Comparison of ENCODE assay signal across 8 mouse cellular contexts in the genomic region with DNA sequence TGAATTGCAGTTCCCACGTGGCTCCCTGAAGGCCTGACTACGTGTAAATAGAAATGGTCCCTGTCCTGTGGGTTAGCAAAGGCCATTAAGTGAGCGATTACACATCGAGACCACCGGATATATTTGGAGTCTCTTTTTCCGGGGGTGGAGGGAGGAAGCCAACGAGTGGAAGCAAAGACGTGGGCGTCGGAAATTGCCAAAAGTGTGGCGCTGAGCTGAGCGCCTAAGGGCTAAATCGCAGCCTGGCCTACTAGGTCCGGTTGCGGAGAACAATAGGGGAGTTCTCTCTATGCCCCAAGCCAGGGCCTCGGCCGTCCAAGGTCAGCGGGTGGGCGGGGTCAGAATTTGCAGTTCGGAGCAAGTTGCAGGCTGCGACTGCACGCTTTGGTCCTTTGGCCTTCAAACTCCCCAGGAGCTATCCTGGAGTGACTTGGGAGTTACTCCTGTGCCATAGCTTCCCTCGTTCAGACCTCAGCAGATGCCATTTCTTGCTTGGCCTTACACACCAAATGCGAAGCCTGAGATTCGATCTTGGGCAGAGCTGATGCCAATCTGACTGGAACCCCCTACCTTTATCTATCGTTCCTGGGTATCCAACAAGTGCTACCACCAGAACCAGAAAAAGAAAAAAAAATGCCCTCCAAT. TPM values are rescaled to one million over a fixed set of nuclear protein-coding genes. Genes with fewer than 3 reads are reported as not detected.
DNase-seq lines count a peak whose midpoint lies in the region; ATAC-seq lines count a peak whose summit lies in the region.

No protein-coding gene starts in this region.

- H3K36me3 ChIP-seq in heart, embryonic 13.5 days = no peaks in the 10 kb centered on the region
- H3K36me3 ChIP-seq in intestine, embryonic 16.5 days (ENCODE audit: control insufficient read depth, insufficient read depth, low read length) = no peaks in the 10 kb centered on the region
- H3K36me3 ChIP-seq in midbrain, embryonic 13.5 days = no peaks in the 10 kb centered on the region

- 5% methylated on average over 26 of the region's 26 CpGs for WGBS in heart, embryonic 13.5 days
- 8% methylated on average over 26 of the region's 26 CpGs for WGBS in intestine, embryonic 16.5 days
- 6% methylated on average over 26 of the region's 26 CpGs for WGBS in midbrain, embryonic 13.5 days

- H3K4me2 ChIP-seq in heart, embryonic 13.5 days = peak overlapping the region; percentile 99
- peak overlapping the region; percentile 79; the same call in 1 of the 2 replicates for H3K4me2 ChIP-seq in intestine, embryonic 16.5 days (ENCODE audit: low read depth, low read length)
- H3K4me2 ChIP-seq in midbrain, embryonic 13.5 days (replicated peaks) = peak overlapping the region; percentile 92

- intact Hi-C loops in heart, postnatal 10 days (cut with DNase I) = loop anchor here (2.0 to 5.0 kb wide), 3 partner anchors 298 to 1043 kb away; no protein-coding TSS in a partner anchor

- H3K4me3 ChIP-seq in heart, embryonic 13.5 days = peak overlapping the region; percentile 68
- H3K4me3 ChIP-seq in intestine, embryonic 16.5 days (ENCODE audit: low read length) = no peak overlapping the region
- H3K4me3 ChIP-seq in midbrain, embryonic 13.5 days (replicated peaks) = no peak overlapping the region

- peaks cover 79% of the 10 kb centered on the region for H3K27me3 ChIP-seq in heart, embryonic 13.5 days (replicated peaks)
- H3K27me3 ChIP-seq in intestine, embryonic 16.5 days (replicated peaks; ENCODE audit: control insufficient read depth, insufficient read depth, low read length) = peaks cover 42% of the 10 kb centered on the region
- peaks cover 55% of the 10 kb centered on the region for H3K27me3 ChIP-seq in midbrain, embryonic 13.5 days

- DNase-seq in heart, postnatal 10 days = no peak
- peak; percentile 87 for DNase-seq in ZHBTc4 (ENCODE audit: low read depth, low spot score)
- DNase-seq in right cerebral cortex, postnatal 14 days = no peak
- DNase-seq in spleen, postnatal 36 days (ENCODE audit: low spot score in 2 of 2) = no peak
- no peak for DNase-seq in ovary, postnatal 14 days (ENCODE audit: low spot score)

- H3K27ac ChIP-seq in heart, embryonic 13.5 days (replicated peaks) = no peak overlapping the region
- H3K27ac ChIP-seq in intestine, embryonic 16.5 days (ENCODE audit: low read length) = no peak overlapping the region
- H3K27ac ChIP-seq in midbrain, embryonic 13.5 days = no peak overlapping the region

- 0 out of 2 replicates have a peak overlapping the region, but pooled peaks have one; percentile 29 for H3K9ac ChIP-seq in heart, embryonic 13.5 days
- no peak overlapping the region for H3K9ac ChIP-seq in intestine, embryonic 16.5 days (ENCODE audit: low read depth, low read length)
- no peak overlapping the region for H3K9ac ChIP-seq in midbrain, embryonic 13.5 days (replicated peaks)

- H3K9me3 ChIP-seq in heart, embryonic 13.5 days = no peaks in the 10 kb centered on the region
- no peaks in the 10 kb centered on the region for H3K9me3 ChIP-seq in intestine, embryonic 16.5 days (ENCODE audit: control insufficient read depth, low read length)
- no peaks in the 10 kb centered on the region for H3K9me3 ChIP-seq in midbrain, embryonic 13.5 days

- peaks cover 50% of the 10 kb centered on the region for H3K4me1 ChIP-seq in heart, embryonic 13.5 days
- H3K4me1 ChIP-seq in intestine, embryonic 16.5 days (ENCODE audit: control insufficient read depth, insufficient read depth, low read length) = peaks cover 46% of the 10 kb centered on the region
- H3K4me1 ChIP-seq in midbrain, embryonic 13.5 days (replicated peaks) = peaks cover 51% of the 10 kb centered on the region

- no peak for ATAC-seq in heart, embryonic 13.5 days (ENCODE audit: extremely low read depth, insufficient number of reproducible peaks, low FRiP score, low TSS enrichment)
- no peak for ATAC-seq in intestine, embryonic 16.5 days
- ATAC-seq in midbrain, embryonic 13.5 days = no peak

RNA-seq across cellular contexts. Expression of gene Hs3st3b1, which starts 2.3 kb away (rescaled TPM):
- 2.2 and 2.7 TPM in 2 replicates for polyA plus RNA-seq in heart, embryonic 13.5 days (2015; fragmentation: Nextera tagmentation; extraction: Ambion mirVana)
- 1 to 10 TPM in 1 of 2 experiments, under 1 TPM in 1; 0.93 to 1.4 TPM for total RNA-seq in heart, postnatal 10 days (2021)
- 4.5 and 5.2 TPM in 2 replicates for polyA plus RNA-seq in intestine, embryonic 16.5 days (2015; fragmentation: Nextera tagmentation; extraction: Ambion mirVana)
- polyA plus RNA-seq in midbrain, embryonic 13.5 days (2015; fragmentation: Nextera tagmentation; extraction: Ambion mirVana) = 13.0 and 15.9 TPM in 2 replicates
